Mouse (Mus musculus) lung, adult 2 months (tissue): ENCODE measurements at regions not wholly inside any gene's neighbourhood (a gene's known extent, or its start where the extent isn't known, plus 50 kb on each side); places are given as distances from the start of the nearest gene placed in this dataset.

Experiments
- DNase-seq: peaks from one replicate; pipeline ENCODE4 v3.0.0; 2022
- H3K4me1 ChIP-seq: fragments of 200-500 bp; 2 replicates; pipeline ENCODE4 v1.6.1; 2011; ENCODE audit warnings: low read length; ENCODE audit not compliant: control insufficient read depth, insufficient read depth
- H3K4me3 ChIP-seq: fragments of 200-500 bp; replicated peaks from 2 replicates; pipeline ENCODE3; 2011; ENCODE audit warnings: low read depth, mild to moderate bottlenecking, control low read depth, low read length; ENCODE audit errors: extremely low read depth
- CTCF ChIP-seq: fragments of 200-500 bp; IDR thresholded peaks from 2 replicates; pipeline ENCODE4 v1.5.1; 2011; ENCODE audit warnings: mild to moderate bottlenecking, low read length, control low read depth; ENCODE audit not compliant: insufficient read depth
- POLR2A ChIP-seq: fragments of 200-500 bp; IDR thresholded peaks from 2 replicates; pipeline ENCODE4 v1.6.1; 2011; ENCODE audit warnings: low read depth, mild to moderate bottlenecking, control low read depth, low read length, borderline replicate concordance; ENCODE audit errors: extremely low read depth
- WGBS: fragments of 180-500 bp; shearing (Covaris S2); methylation state at CpG from one replicate; pipeline ENCODE4 v1.1.7; 2018; 5-methylcytosine and 5-hydroxymethylcytosine counted together

DNA sequence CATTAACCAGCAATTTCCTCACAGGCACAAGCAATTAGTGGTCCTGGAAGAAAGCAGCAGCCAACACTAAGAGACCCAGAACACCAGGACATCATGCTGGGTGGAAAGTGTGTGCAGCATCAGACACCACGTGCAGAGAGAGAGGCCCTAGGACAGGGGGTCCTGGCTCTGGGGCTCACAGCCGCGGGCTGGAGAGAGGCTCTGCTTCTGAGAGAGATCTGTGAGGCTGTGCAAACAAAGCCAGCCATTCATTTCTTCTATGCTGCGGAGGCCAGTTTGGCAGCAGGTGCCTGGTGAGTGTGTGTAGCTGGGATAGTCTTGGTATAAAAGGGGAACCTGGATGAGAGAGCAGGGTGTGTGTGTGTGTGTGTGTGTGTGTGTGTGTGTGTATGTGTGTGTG, 257.7 kb upstream of the Rnaseh2b start:
- Histone ChIP-seq H3K4me1 (no peaks in the 10 kb centered on the region), H3K4me3 (no peak overlapping the region)
- 58% methylated on average over 4 of the region's 4 CpGs for WGBS
- TF ChIP-seq POLR2A (no peak), CTCF (no peak)
- DNase-seq = no peak

DNA sequence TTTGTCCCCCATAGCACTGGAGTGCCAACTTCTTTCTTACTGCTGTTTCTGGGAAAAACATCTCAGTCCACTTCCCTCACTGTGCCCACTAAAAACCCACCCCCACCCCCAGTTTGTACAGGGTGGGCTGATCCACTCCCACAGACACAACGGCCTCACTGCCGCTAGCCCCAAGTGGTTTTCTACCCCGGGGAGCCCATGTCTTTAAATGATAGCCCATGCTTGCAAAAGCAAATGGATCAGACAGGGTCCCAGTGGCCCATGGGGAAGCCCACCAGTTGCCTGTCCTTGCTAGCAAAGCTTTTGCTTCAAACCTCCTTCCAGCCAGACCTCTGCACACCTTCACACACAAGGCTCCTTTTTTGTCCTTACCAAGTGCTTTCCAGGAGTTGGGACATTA, 257.0 kb upstream of the Rnaseh2b start:
- no peak overlapping the region for H3K4me3 ChIP-seq
- no peak for DNase-seq
- no peak for TF ChIP-seq CTCF
- no peak for TF ChIP-seq POLR2A
- H3K4me1 ChIP-seq = no peaks in the 10 kb centered on the region
- WGBS = 87% methylated on average over 3 of the region's 3 CpGs

GRCm38 (mm10) chr14:62037514-62037913, 254.9 kb upstream of the Rnaseh2b start:
- no peaks in the 10 kb centered on the region for H3K4me1 ChIP-seq
- TF ChIP-seq CTCF = no peak
- no peak for TF ChIP-seq POLR2A
- WGBS = 64% methylated on average over 1 of the region's 1 CpGs
- H3K4me3 ChIP-seq = no peak overlapping the region
- no peak for DNase-seq

DNA sequence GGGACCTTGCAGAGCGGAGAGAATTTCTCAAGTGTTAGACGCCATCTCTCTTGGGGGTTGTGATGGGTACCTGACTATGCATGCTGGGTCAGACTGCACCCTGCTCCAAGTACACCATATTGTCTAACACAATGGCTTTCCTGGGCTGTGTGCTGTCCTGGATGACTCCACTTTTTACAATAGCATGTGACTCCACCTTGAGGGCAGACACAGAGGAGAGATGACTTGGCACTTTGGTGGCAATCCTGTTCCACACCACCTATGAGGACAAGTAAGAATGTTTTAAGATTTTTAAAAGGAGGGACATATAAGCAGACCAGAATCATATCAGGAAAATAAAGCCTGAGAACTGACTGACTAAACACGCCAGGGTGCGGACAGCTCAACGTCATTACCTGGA, 254.5 kb upstream of the Rnaseh2b start:
- Histone ChIP-seq H3K4me1 (no peaks in the 10 kb centered on the region), H3K4me3 (no peak overlapping the region)
- no peak for TF ChIP-seq CTCF
- TF ChIP-seq POLR2A = no peak
- WGBS = 92% methylated on average over 5 of the region's 5 CpGs
- no peak for DNase-seq

- peak; percentile 49 for DNase-seq
Measured at GRCm38 (mm10) chr14:62042305-62043116, 249.9 kb upstream of the Rnaseh2b start.

GRCm38 (mm10) chr14:62043117-62043422, 249.3 kb upstream of the Rnaseh2b start:
- TF ChIP-seq POLR2A (no peak), CTCF (no peak)
- H3K4me1 ChIP-seq = no peaks in the 10 kb centered on the region
- no peak overlapping the region for H3K4me3 ChIP-seq
- WGBS = 93% methylated on average over 4 of the region's 4 CpGs
- no peak for DNase-seq

More at GRCm38 (mm10) chr14:62042305-62043116, 249.9 kb upstream of the Rnaseh2b start:
- Histone ChIP-seq H3K4me3 (no peak overlapping the region), H3K4me1 (no peaks in the 10 kb centered on the region)
- WGBS = 65% methylated on average over 11 of the region's 11 CpGs
- TF ChIP-seq CTCF = peak; percentile 56; the same call in 1 of the 2 replicates
- TF ChIP-seq POLR2A = no peak

- no peak for DNase-seq
- WGBS = 91% methylated on average over 6 of the region's 6 CpGs
- H3K4me3 ChIP-seq = no peak overlapping the region
- no peaks in the 10 kb centered on the region for H3K4me1 ChIP-seq
- TF ChIP-seq CTCF = no peak
- no peak for TF ChIP-seq POLR2A
Measured at GRCm38 (mm10) chr14:62050941-62051340, 241.4 kb upstream of the Rnaseh2b start.

DNA sequence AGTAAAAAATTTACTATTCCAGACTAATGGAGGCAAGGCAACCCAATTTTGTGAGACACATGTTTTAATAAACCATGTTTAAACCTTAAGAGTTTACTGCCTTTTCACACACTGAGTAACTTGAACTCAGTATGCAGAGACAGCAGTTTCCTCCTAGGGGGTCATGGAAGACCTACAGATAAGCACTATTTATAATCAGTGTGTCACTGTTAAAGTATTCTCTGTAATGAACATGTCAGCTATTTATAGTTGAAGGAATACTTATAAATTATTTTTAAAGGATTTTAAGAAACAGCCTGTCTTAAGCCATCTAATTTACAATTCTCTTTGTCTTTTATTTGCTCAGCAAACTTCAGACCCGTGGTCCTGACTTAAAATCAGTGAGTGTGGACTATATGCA, 240.5 kb upstream of the Rnaseh2b start:
- DNase-seq = no peak

GRCm38 (mm10) chr14:62053004-62053403, 239.4 kb upstream of the Rnaseh2b start:
- TF ChIP-seq CTCF = no peak
- TF ChIP-seq POLR2A = no peak
- 78% methylated on average over 6 of the region's 6 CpGs for WGBS
- Histone ChIP-seq H3K4me3 (no peak overlapping the region), H3K4me1 (peaks cover 10% of the 10 kb centered on the region)
- DNase-seq = no peak

More for the DNA sequence above, 240.5 kb upstream of the Rnaseh2b start:
- TF ChIP-seq CTCF (no peak), POLR2A (no peak)
- Histone ChIP-seq H3K4me1 (peaks cover under 1% of the 10 kb centered on the region; the same call in 1 of the 2 replicates), H3K4me3 (no peak overlapping the region)
- WGBS = 48% methylated on average over 1 of the region's 1 CpGs

DNA sequence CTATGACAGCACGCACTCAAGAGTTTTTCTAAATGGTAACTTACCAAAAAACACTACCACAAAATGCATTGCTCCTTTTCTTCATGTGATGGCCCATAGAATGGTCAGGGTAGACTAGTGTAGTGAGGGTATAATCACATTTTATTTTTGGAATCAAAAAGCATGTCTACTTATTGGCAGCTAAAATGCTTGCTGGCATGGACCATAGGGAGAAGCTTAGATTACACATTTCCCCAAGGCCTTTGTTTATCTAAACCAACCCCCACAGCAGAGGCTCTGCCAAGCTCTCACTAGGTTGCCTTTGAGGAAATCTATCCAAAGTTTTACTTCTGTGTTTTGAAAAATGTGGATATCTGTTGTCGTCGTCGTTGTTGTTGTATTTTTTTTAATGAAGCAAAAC, 235.3 kb upstream of the Rnaseh2b start:
- Histone ChIP-seq H3K4me3 (no peak overlapping the region), H3K4me1 (peaks cover 10% of the 10 kb centered on the region)
- DNase-seq = no peak
- 50% methylated on average over 4 of the region's 4 CpGs for WGBS
- TF ChIP-seq POLR2A (no peak), CTCF (no peak)

GRCm38 (mm10) chr14:62058100-62058499, 234.3 kb upstream of the Rnaseh2b start:
- 83% methylated on average over 1 of the region's 1 CpGs for WGBS
- Histone ChIP-seq H3K4me1 (peaks cover 10% of the 10 kb centered on the region), H3K4me3 (no peak overlapping the region)
- TF ChIP-seq CTCF (no peak), POLR2A (no peak)
- no peak for DNase-seq
